Comparison of ENCODE assay signal across 1 mouse cellular context in the genomic region with DNA sequence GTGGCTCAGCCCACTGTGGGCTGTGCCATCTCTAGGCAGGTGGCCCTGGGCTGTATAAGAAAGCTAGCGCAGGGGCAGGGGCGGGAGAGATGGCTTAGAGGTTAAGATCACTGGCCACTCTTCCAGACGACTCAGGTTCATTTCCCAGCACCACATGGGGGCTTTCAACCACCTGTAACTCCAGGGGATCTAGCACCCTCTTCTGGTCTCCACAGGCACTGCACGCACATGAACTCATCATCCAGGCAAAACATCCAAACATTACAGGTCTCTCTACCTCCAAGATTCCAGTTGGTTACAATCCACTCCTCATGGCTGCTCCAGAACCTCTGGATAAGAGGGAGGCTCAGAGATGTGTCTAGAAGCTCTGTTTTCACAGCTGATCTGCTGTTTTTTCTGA.
TF ChIP-seq lines count a peak whose summit lies in the region.

No protein-coding gene starts in this region.

TF ChIP-seq in CH12.LX, 34 proteins besides CTCF, POLR2A, EP300 and RAD21 (continued from another document):
- TF ChIP-seq MAZ (IDR thresholded peaks at IDR 0.05; ENCODE audit: low read depth, low read length), result no peak
